11 mouse cellular contexts compared by ENCODE assay signal in the genomic region with DNA sequence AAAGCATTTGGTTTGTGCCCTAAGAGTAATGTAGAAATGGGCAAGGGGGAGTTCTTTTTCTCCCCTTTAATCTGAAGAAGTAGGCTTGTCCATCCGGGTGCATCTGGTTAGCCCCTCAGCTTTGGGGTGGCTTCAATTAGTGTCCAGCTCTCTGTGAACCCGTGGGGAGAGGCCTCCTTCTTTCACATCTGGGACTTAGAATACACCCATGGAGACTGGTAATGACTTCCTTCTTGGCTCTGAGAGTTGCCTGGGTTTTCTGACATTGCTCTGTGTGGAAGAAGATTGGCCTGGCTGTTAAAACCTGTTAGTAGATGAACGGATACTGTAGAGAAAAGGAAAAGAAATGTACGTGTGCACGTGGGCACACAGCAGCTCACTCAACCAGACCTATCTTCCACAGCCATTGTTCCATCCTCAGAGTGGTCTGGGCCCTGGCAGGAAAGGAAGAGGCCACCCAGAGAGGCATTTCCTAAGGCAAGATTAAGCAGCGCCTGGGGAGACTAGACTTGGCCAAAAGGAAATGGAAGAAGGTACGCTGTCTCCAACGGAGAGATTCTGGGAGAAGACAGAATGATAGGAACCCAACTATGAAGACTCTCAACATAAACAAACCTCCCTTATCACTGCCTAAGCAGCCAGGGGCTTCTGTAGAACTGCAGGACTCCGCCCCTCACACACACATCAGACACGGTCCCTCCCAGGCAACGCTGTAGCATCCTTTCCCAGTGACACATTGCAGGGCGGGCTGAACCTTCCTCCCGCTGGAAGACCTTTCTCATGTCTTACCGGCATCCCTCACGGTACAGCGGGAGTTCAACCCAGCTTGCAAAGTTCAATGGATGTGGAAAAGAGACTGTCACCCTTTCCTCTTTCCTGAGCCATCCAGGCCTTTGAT.
DNase-seq lines count a peak whose midpoint lies in the region; ATAC-seq and TF ChIP-seq lines count a peak whose summit lies in the region.
"Had no signal": no experiment of that assay in that cellular context is flagged by ENCODE, and none has a peak within 500 bp of the region (broad histone marks: within the 10 kb centered on the region; RNA-seq: fewer than 3 reads in every experiment).

No protein-coding gene starts in this region.

- peak overlapping the region; percentile 51 for H3K27ac ChIP-seq in heart, postnatal 0 days (ENCODE audit: low read depth)
- H3K27ac ChIP-seq: neural tube, embryonic 12.5 days; stomach, postnatal 0 days had no signal

- DNase-seq in heart, adult 11 months = peak; percentile 94
- DNase-seq in heart, postnatal 25 days (ENCODE audit: low spot score) = no peak
- peak; percentile 44 for DNase-seq in heart, postnatal 0 days (ENCODE audit: low spot score)
- DNase-seq in naive thymus-derived CD4-positive, alpha-beta T cell, adult 2 months (ENCODE audit: low read depth) = peak; percentile 35
- DNase-seq in urinary bladder, postnatal 10 days (ENCODE audit: low spot score) = no peak
- no peak for DNase-seq in right cerebral cortex, postnatal 36 days (ENCODE audit: low spot score in 2 of 2)

- no peak overlapping the region for H3K9ac ChIP-seq in heart, postnatal 0 days (replicated peaks; ENCODE audit: low read depth, low read length)
- H3K9ac ChIP-seq: neural tube, embryonic 12.5 days had no signal

- no peak for TF ChIP-seq EP300 in heart, postnatal 0 days (IDR thresholded peaks at IDR 0.05; ENCODE audit: low read depth)

- intact Hi-C loops in heart, postnatal 25 days (cut with DNase I) = loop anchor here (5.0 kb wide), 5 partner anchors 42 to 378 kb away; no protein-coding TSS in a partner anchor

- WGBS in heart, postnatal 0 days = 33% methylated on average over 16 of the region's 16 CpGs

- no peak for TF ChIP-seq CTCF in heart, postnatal 0 days (IDR thresholded peaks at IDR 0.05; ENCODE audit: low read depth)

- no peaks in the 10 kb centered on the region; the same call in 1 of the 2 replicates for H3K9me3 ChIP-seq in megakaryocyte, embryonic 14.5 days
- no peaks in the 10 kb centered on the region for H3K9me3 ChIP-seq in heart, postnatal 0 days (replicated peaks; ENCODE audit: control insufficient read depth, low read length)
- H3K9me3 ChIP-seq: limb, embryonic 10.5 days; neural tube, embryonic 12.5 days had no signal

- H3K4me2 ChIP-seq in heart, postnatal 0 days (ENCODE audit: low read depth, low read length) = 0 out of 2 replicates have a peak overlapping the region, but pooled peaks have one; percentile 11
- H3K4me2 ChIP-seq: neural tube, embryonic 12.5 days had no signal

- peak overlapping the region; percentile 59 for H3K4me3 ChIP-seq in megakaryocyte, embryonic 14.5 days (replicated peaks)
- H3K4me3 ChIP-seq in heart, postnatal 0 days (ENCODE audit: low read depth, low read length) = no peak overlapping the region
- H3K4me3 ChIP-seq: limb, embryonic 10.5 days; neural tube, embryonic 12.5 days had no signal

- H3K4me1 ChIP-seq in megakaryocyte, embryonic 14.5 days = peaks cover 16% of the 10 kb centered on the region
- H3K4me1 ChIP-seq in heart, postnatal 0 days (ENCODE audit: control insufficient read depth, insufficient read depth) = 0 out of 2 replicates have a peak, but pooled peaks cover 13% of the 10 kb centered on the region

- no peaks in the 10 kb centered on the region for H3K36me3 ChIP-seq in megakaryocyte, embryonic 14.5 days (replicated peaks; ENCODE audit: low read length)
- H3K36me3 ChIP-seq in heart, postnatal 0 days (replicated peaks; ENCODE audit: control insufficient read depth, insufficient read depth, low read length) = no peaks in the 10 kb centered on the region
- H3K36me3 ChIP-seq: limb, embryonic 10.5 days; neural tube, embryonic 12.5 days had no signal

- peaks cover 29% of the 10 kb centered on the region for H3K27me3 ChIP-seq in megakaryocyte, embryonic 14.5 days (replicated peaks)
- no peaks in the 10 kb centered on the region for H3K27me3 ChIP-seq in heart, postnatal 0 days (ENCODE audit: control insufficient read depth, insufficient read depth, low read length)
- H3K27me3 ChIP-seq: neural tube, embryonic 12.5 days had no signal

- no peak for ATAC-seq in megakaryocyte, adult 5-6 weeks (ENCODE audit: poor library complexity, severe bottlenecking)
- ATAC-seq in heart, postnatal 0 days (ENCODE audit: insufficient read depth, low read depth) = peak; percentile 75

Comparison
In these comparisons a context has a peak if more than half of its experiments do, and no peak if none do; other contexts are left out.
1. DNase-seq: peak in heart, adult 11 months (single experiment), heart, postnatal 0 days (single experiment) and naive thymus-derived CD4-positive, alpha-beta T cell, adult 2 months (single experiment); none in heart, postnatal 25 days (single experiment), urinary bladder, postnatal 10 days (single experiment) and right cerebral cortex, postnatal 36 days (0 of 2).